Mouse (Mus musculus): Measurements from ENCODE around the gene Kcnma1. TPM values are rescaled to one million over a fixed set of nuclear protein-coding genes. Genes with fewer than 3 reads are reported as not detected.

Gene Kcnma1
- polyA plus RNA-seq, 1 experiment from 2014 or later = not detected

DNA sequence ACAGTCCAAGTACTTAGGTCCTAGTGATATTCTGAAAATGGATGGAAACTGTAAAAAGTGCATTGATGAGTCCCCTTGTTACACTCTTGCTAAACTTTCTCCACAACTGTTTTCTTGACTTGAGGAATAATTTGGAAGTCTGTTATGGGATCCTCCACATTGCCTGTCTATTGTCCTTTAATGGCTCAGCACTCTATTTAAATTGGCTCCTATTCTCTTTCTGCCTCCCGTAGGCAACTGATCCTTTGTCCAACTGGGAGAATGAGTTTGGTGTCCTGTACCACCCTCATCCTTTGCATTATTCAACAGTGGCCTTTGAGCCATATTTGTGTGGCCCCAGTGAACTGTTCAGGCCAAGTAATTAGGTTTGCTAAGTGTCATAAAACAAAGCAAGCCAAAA, 616.6 kb downstream of the Kcnma1 start:
- no peak overlapping the region for H3K4me3 ChIP-seq (ENCODE audit: inconsistent target)
- H3K27ac ChIP-seq = no peak overlapping the region
- H3K79me2 ChIP-seq (ENCODE audit: inconsistent target) = no peaks in the 10 kb centered on the region
- no peaks in the 10 kb centered on the region for H3K36me3 ChIP-seq (ENCODE audit: inconsistent target)
- 91% methylated on average over 1 of the region's 1 CpGs for WGBS (ENCODE audit: missing documents)

DNA sequence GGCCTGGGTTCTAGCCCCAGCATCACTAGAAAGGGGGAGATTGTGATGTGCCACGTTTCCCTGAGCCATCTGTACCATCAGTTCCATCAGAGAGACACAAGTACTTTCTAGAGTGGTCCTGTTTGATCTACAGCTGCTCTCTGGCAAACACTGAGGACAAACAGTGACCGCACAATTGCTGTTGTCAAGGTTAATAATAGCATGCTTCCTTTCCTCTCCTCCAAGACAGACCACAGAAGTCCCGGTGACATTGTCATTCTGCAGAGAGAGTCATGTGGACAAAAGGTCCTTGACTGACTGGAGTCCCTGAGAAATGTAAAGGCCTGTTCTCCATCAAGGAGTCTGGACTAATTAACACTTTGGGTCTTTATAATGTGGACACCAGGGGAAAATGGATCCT, 622.7 kb downstream of the Kcnma1 start:
- H3K27ac ChIP-seq = no peak overlapping the region
- H3K36me3 ChIP-seq (ENCODE audit: inconsistent target) = no peaks in the 10 kb centered on the region
- H3K4me3 ChIP-seq (ENCODE audit: inconsistent target) = no peak overlapping the region
- no peaks in the 10 kb centered on the region for H3K79me2 ChIP-seq (ENCODE audit: inconsistent target)
- 15% methylated on average over 3 of the region's 3 CpGs for WGBS (ENCODE audit: missing documents)

DNA sequence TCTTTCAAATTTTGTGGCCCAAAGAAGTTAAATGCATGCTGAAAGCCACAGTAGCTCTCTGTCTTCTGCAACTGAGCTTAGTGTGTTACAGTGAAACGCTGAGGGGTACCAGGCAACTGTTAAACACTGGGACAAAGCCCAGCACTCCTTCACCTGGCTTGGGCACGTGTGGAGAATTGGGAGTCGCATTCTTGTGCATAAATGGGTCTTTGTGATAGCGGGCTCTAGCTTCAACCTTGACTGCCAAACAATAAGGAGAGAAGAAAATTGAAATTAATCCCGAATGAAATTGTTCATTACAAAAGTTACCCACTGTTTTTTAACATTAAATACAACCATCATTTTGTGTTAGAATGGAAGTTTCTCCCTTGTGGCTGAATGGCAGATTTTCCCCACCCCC, 623.5 kb downstream of the Kcnma1 start:
- Histone ChIP-seq H3K36me3 (ENCODE audit: inconsistent target) (no peaks in the 10 kb centered on the region), H3K27ac (no peak overlapping the region), H3K4me3 (ENCODE audit: inconsistent target) (no peak overlapping the region), H3K79me2 (ENCODE audit: inconsistent target) (no peaks in the 10 kb centered on the region)
- WGBS (ENCODE audit: missing documents) = 84% methylated on average over 5 of the region's 5 CpGs

DNA sequence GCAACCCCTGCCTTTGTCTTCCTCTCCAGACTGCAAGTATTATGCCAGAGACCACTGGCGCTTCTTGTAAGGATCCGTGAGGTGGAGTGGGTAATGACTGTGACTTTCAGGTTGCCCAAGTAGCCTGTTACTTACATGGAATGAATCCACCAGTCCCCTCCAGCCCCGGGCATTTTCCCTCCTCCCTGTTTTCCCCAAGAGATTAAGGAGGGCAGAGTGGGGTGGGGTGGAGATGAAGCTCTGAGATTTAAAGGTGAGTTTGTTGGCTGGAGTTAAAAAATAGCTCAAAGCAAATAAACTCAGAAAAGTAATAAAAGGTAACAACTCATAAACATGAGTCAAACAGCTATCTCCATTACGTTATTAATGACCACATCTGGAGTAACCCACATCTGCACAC, 624.1 kb downstream of the Kcnma1 start:
- no peak overlapping the region for H3K4me3 ChIP-seq (ENCODE audit: inconsistent target)
- H3K79me2 ChIP-seq (ENCODE audit: inconsistent target) = no peaks in the 10 kb centered on the region
- no peak overlapping the region for H3K27ac ChIP-seq
- WGBS (ENCODE audit: missing documents) = 95% methylated on average over 4 of the region's 4 CpGs
- H3K36me3 ChIP-seq (ENCODE audit: inconsistent target) = no peaks in the 10 kb centered on the region

DNA sequence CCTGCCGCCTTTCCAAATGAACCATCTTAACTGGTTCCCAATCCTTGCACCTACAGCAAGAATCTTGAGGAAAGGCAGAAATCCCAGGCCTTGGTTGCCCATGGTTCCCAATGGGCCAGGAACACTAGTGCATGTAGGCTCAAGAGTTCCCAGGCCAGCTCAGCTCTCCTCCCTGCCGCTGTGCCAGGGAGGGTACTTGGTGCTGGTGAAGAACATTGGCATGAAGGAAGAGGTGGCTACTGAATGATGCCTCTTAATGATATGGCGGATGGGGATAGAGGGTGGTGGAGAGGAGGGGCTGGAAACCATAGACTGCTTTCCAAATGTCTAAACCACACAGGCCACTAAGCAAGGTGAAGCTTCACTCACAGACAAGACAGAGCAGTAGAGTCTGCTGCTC, 627.5 kb downstream of the Kcnma1 start:
- Histone ChIP-seq H3K79me2 (ENCODE audit: inconsistent target) (no peaks in the 10 kb centered on the region), H3K4me3 (ENCODE audit: inconsistent target) (no peak overlapping the region), H3K27ac (no peak overlapping the region), H3K36me3 (ENCODE audit: inconsistent target) (no peaks in the 10 kb centered on the region)
- 91% methylated on average over 3 of the region's 3 CpGs for WGBS (ENCODE audit: missing documents)

DNA sequence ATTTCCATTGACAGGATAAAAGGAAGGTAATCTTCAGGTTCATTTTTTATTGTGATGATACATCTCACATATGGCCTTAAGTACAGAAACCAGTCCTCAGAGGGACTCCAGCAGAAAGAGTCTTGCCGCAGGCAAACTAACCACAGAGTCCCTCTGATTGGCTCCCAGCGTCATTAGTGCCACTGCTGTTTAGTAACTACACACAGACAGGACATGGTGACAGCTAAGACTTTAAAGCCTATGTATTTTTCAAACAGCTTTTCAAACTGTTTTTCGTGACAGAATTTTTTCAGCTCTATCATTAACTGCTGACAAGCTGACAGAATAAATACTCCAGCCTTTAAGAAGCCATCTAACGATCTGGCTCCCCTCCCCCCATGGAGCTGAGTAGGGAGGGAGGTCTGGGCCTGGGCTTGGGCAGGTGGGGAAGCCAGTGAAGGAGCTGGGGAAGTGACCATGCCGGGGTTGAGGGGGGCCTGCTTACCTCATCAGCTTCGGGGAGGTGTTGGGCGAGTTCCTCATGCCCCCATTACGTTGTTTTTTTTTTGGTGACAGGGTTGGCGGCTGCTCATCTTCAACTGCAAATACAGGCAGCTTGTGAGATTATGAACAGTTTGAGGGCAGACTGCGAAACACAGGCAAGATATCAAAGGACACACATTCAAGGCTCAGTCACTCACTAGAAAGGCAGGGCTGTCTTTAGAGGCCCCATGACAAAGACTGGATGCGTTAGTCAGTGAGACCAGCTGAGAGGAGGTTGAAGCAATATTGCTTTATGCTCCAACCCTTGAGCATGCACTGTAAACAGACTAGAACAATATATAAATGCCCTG, 628.3 kb downstream of the Kcnma1 start:
- WGBS (ENCODE audit: missing documents) = 59% methylated on average over 11 of the region's 11 CpGs
- H3K79me2 ChIP-seq (ENCODE audit: inconsistent target) = no peaks in the 10 kb centered on the region

DNA sequence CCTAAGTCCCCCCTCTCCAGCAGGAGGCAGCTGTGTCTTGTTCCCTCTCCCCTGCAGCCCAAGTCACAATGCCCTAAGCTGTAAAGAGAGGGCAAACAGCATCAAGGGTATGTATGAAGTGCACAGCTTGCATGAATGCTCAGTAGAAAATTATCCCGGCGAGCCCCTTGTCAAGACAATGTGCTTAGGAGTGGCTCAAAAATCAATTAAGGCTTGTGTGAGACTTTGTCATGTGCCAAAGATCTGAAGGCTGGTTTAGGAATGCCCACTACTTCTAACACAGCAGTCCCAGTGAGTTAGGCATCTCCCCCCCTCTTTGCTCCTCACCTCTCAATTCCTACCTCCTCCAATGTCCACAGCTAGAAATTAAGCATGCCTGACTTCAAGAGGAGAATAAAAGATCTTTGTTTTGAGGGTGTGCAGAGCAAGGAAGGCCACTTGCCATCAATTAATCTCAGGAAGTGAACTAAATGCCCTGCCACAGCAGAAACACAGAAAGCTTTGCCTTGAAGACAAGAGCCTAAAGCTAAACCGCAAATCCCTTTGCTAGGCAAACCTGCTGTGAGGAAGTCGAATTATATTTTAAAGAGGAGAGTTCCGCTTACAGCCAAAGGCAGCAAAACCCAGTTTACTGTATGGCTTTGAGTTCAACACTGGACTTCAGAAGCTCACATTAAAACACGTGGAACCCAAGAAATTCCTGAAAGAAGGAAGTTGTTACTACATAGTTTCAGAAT, 635.8 kb downstream of the Kcnma1 start:
- no peaks in the 10 kb centered on the region for H3K79me2 ChIP-seq (ENCODE audit: inconsistent target)
- WGBS (ENCODE audit: missing documents) = 28% methylated on average over 6 of the region's 6 CpGs

More for the DNA sequence above, 628.3 kb downstream of the Kcnma1 start:
- Histone ChIP-seq H3K36me3 (ENCODE audit: inconsistent target) (no peaks in the 10 kb centered on the region), H3K4me3 (ENCODE audit: inconsistent target) (no peak overlapping the region), H3K27ac (no peak overlapping the region)

DNA sequence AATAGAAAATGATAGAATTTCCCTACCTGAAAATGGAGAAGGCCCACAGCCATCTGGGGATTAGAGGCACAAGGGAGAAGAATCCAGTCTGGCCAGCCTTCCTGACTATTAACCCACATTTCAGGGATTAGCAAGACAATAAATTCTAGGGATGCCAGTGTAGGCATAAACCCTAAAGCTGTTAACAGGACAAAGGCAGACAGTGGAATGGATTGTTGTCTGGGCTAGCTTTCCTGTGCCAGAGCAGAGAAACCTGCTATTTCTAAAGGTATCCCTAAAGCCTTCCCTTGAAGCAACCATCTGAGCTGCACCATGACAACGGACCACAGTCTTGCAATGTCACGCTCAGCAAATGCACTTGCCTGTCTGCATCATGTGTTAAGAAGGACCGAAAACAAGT, 642.3 kb downstream of the Kcnma1 start:
- H3K36me3 ChIP-seq (ENCODE audit: inconsistent target) = no peaks in the 10 kb centered on the region

More for the DNA sequence above, 635.8 kb downstream of the Kcnma1 start:
- H3K27ac ChIP-seq = no peak overlapping the region
- H3K4me3 ChIP-seq (ENCODE audit: inconsistent target) = no peak overlapping the region
- no peaks in the 10 kb centered on the region for H3K36me3 ChIP-seq (ENCODE audit: inconsistent target)

DNA sequence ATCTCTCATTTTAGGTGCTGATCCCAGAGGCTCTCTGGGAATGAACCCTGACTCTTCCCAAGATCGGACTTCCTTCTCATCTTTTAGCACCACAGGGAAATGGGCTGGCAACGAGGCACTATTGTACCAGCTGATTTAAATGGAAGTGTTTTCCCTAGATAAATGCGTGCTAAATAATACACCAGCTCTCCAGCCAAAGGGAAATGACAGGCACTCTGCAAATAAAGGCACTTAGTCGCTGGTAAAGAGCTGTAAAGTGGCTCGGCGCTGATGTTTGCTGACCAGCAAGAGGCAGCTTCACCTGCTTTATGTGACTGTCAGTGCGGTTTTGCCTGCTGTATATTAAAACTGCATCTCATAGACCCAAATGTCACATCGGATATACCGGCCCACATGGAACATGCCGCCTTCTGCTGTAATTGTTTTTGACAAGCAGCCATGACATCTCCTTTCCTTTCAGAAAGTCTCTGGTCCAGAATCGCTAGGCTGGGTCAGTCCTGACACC, 653.7 kb downstream of the Kcnma1 start:
- no peaks in the 10 kb centered on the region for H3K79me2 ChIP-seq (ENCODE audit: inconsistent target)
- no peaks in the 10 kb centered on the region for H3K36me3 ChIP-seq (ENCODE audit: inconsistent target)
- WGBS (ENCODE audit: missing documents) = 79% methylated on average over 11 of the region's 11 CpGs
- no peak overlapping the region for H3K27ac ChIP-seq
- H3K4me3 ChIP-seq (ENCODE audit: inconsistent target) = no peak overlapping the region

More for the DNA sequence above, 642.3 kb downstream of the Kcnma1 start:
- Histone ChIP-seq H3K79me2 (ENCODE audit: inconsistent target) (no peaks in the 10 kb centered on the region), H3K27ac (no peak overlapping the region), H3K4me3 (ENCODE audit: inconsistent target) (no peak overlapping the region)
- WGBS (ENCODE audit: missing documents) = 67% methylated on average over 3 of the region's 3 CpGs

DNA sequence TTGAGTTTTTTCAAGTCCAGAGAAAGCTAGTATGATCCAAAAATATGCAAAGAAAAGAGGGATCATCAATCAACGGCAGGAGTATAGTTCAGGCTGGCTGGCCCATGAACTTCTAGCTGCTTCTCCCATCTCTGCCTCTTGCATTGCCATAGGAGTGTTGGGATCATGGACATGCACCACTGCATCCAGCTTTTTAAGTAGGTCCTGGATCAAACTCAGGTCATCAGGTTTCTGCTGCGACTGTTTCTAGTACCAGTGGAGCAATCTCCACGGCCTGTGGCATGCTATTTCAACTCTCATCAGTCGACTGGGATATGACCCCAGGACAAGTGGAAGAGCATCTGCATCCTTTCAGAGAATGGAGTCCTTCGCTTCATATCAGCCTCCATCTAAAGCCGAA, 655.5 kb downstream of the Kcnma1 start:
- no peak overlapping the region for H3K27ac ChIP-seq
- WGBS (ENCODE audit: missing documents) = 93% methylated on average over 6 of the region's 6 CpGs
- H3K4me3 ChIP-seq (ENCODE audit: inconsistent target) = no peak overlapping the region
- H3K36me3 ChIP-seq (ENCODE audit: inconsistent target) = no peaks in the 10 kb centered on the region
- no peaks in the 10 kb centered on the region for H3K79me2 ChIP-seq (ENCODE audit: inconsistent target)

DNA sequence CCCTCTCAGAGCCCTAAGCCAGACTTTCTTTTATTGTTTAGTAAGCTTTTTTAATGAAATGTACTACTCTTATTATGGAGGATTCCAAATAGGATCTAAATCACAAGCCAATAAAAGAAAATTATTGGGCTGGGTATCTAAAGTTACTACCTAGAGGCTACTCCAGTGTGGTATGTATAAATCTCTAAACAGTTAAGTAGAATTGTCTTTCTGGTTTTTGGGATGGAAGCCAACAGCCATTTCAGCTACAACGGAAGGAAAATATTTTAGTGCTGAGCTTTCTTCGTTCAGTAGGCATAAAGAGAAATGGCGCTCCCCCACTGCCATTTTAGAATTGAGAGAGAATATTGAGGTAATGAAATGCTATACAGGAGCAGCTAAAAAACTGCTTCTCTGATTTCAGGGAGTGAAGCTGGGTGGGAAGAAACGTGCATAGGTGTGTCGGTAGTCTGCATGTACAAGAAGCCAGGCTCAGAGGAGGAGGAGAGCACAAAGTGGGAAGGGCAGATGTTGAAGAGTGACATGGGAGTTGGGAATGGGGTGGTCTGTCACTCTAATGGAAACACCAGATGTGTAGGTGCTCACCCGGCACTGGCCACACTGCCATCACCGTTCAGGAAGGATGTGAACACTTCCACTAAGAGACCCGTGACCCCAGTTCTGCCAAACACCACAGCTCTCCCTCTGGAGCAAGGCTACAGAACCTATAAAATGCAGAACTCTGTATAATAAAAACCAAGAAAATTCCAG, 656.6 kb downstream of the Kcnma1 start:
- H3K79me2 ChIP-seq (ENCODE audit: inconsistent target) = no peaks in the 10 kb centered on the region
- WGBS (ENCODE audit: missing documents) = 88% methylated on average over 8 of the region's 8 CpGs
- no peak overlapping the region for H3K4me3 ChIP-seq (ENCODE audit: inconsistent target)
- no peaks in the 10 kb centered on the region for H3K36me3 ChIP-seq (ENCODE audit: inconsistent target)
- no peak overlapping the region for H3K27ac ChIP-seq

DNA sequence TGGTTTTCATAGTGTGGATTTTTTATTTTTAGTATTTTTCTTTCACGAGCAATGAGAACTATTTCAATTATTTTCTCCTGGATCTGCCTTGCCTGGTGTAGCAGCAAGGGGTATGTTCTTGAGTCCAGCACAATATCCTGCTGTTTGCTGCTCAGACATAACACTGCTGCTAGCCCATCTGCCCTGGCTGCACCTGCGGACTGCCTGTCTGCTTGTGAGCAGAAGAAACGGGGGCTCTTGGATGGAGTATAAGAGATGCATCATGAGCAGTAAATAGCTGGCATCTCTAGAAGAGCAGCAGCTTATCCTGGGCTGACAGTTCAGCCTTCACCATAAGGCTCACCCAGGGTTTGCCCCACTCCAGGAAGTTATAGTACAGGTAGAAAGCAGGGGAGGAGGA, 687.5 kb downstream of the Kcnma1 start:
- Histone ChIP-seq H3K27ac (no peak overlapping the region), H3K36me3 (ENCODE audit: inconsistent target) (no peaks in the 10 kb centered on the region), H3K79me2 (ENCODE audit: inconsistent target) (no peaks in the 10 kb centered on the region), H3K4me3 (ENCODE audit: inconsistent target) (no peak overlapping the region)
- 89% methylated on average over 3 of the region's 3 CpGs for WGBS (ENCODE audit: missing documents)

DNA sequence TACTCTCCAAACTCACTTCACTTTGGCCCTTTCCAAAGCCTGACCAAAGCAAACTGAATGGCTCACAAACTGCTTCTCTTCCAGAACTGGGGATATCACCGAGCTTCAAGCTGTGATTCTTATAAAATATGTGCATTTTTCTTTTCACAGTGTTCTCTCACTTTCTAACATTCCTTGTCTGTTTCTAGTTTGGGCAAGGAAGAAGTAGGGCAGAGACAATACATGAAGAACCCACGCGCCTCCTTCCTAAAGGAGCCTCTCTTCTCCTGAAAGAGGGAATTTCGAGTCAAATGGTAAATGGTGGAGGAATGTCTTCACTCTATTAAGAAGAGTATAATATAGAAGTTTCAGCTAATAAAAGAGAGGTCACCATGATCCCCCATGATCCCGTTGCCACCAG, 709.0 kb downstream of the Kcnma1 start:
- H3K79me2 ChIP-seq (ENCODE audit: inconsistent target) = no peaks in the 10 kb centered on the region
- H3K27ac ChIP-seq = no peak overlapping the region
- WGBS (ENCODE audit: missing documents) = 94% methylated on average over 5 of the region's 5 CpGs
- H3K36me3 ChIP-seq (ENCODE audit: inconsistent target) = no peaks in the 10 kb centered on the region
- H3K4me3 ChIP-seq (ENCODE audit: inconsistent target) = no peak overlapping the region

DNA sequence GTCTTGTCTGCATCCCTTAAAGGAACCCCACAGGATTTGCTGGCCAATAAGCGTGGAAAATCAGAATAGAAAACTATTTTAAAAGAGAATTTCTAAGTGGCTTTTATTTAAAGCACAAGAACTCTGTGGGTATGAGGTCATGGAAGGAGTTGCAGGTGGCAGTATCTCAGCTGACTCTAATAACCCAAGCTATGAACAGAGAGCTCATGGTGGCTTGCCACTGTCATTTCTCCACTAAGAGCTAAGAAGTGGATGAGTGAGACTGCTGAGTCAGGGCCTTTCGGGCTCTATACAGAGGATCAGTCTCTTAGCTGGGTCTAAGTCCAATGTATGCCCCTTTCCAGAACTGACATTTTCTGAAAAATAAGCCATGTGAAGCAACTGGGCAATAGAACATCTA, 713.8 kb downstream of the Kcnma1 start:
- Histone ChIP-seq H3K4me3 (ENCODE audit: inconsistent target) (no peak overlapping the region), H3K27ac (no peak overlapping the region), H3K79me2 (ENCODE audit: inconsistent target) (no peaks in the 10 kb centered on the region), H3K36me3 (ENCODE audit: inconsistent target) (no peaks in the 10 kb centered on the region)
- WGBS (ENCODE audit: missing documents) = 85% methylated on average over 2 of the region's 2 CpGs

Data from macrophage (primary cell).